Mouse (Mus musculus) embryonic facial prominence, embryonic 10.5 days (tissue): ENCODE results near the gene Fxyd1. TPM values are rescaled to one million over a fixed set of nuclear protein-coding genes. Genes with fewer than 3 reads are reported as not detected.

Experiments used
- DNase-seq: peaks from one replicate; pipeline ENCODE4 v3.0.0-alpha.2; 2017; ENCODE audit warnings: low spot score
- H3K27ac ChIP-seq: fragments of 300-500 bp; sonication (generic); replicated peaks from 2 replicates; pipeline ENCODE4 v1.5.1; 2016; ENCODE audit warnings: mild to moderate bottlenecking
- H3K27me3 ChIP-seq: fragments of 300-500 bp; sonication (generic); replicated peaks from 2 replicates; pipeline ENCODE4 v1.6.1; 2016; ENCODE audit warnings: low read depth, mild to moderate bottlenecking; ENCODE audit not compliant: poor library complexity, severe bottlenecking
- H3K36me3 ChIP-seq: fragments of 300-500 bp; sonication (generic); replicated peaks from 2 replicates; pipeline ENCODE4 v1.6.1; 2016; ENCODE audit warnings: mild to moderate bottlenecking, moderate library complexity
- H3K4me1 ChIP-seq: fragments of 300-500 bp; sonication (generic); 2 replicates; pipeline ENCODE4 v1.6.1; 2016
- H3K4me3 ChIP-seq: fragments of 300-500 bp; sonication (generic); 2 replicates; pipeline ENCODE4 v1.5.1; 2016; ENCODE audit warnings: mild to moderate bottlenecking, moderate library complexity
- H3K9me3 ChIP-seq: fragments of 300-500 bp; sonication (generic); 2 replicates; pipeline ENCODE4 v1.6.1; 2016; ENCODE audit warnings: mild to moderate bottlenecking
- WGBS: fragments of 180-500 bp; shearing (Covaris S2); methylation state at CpG from one replicate; pipeline ENCODE4 v1.1.7; 2016; 5-methylcytosine and 5-hydroxymethylcytosine counted together
- microRNA-seq: library from miRNA; unstranded; fragments of <30 nt; microRNA quantifications from one replicate; pipeline ENCODE4, GENCODE M21; 2017
- polyA plus RNA-seq: library from polyadenylated mRNA; unstranded; fragments of >200 nt; fragmentation: Nextera tagmentation; extraction: Ambion mirVana; gene quantifications from 2 replicates; pipeline ENCODE4 v1.2.1, GENCODE M21; 2016

Fxyd1 gene
- polyA plus RNA-seq, 1 experiment from 2014 or later, result 12.2 TPM

DNA sequence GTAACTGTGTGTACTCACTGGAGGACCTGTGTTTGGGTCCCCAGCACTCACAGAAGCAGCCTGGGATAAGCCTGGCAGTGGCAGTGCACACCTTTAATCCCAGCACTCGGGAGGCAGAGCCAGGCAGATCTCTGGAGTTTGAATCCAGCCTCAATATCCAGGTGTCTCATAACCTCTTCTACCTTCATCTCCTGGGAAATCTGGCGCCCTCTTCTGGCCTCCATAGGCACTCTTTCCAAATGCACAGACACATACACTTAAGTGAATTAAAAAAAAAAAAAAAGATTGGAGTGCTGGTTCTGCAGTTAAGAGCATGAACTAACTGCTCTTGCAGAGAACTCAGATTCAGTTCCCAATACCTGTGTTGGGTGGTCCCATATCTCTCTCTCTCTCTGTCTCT is 26.3 kb downstream of the Fxyd1 start:
- Histone ChIP-seq H3K36me3 (no peaks in the 10 kb centered on the region), H3K9me3 (no peaks in the 10 kb centered on the region), H3K27me3 (no peaks in the 10 kb centered on the region), H3K4me1 (no peaks in the 10 kb centered on the region), H3K27ac (no peak overlapping the region), H3K4me3 (no peak overlapping the region)
- no peak for DNase-seq
- WGBS, result 78% methylated on average over 2 of the region's 2 CpGs

- no peak for DNase-seq
- H3K4me3 ChIP-seq, result no peak overlapping the region
- no peaks in the 10 kb centered on the region for H3K27me3 ChIP-seq
- no peak overlapping the region for H3K27ac ChIP-seq
- no peaks in the 10 kb centered on the region for H3K36me3 ChIP-seq
- no peaks in the 10 kb centered on the region for H3K9me3 ChIP-seq
- H3K4me1 ChIP-seq, result no peaks in the 10 kb centered on the region
- 74% methylated on average over 8 of the region's 8 CpGs for WGBS
Observed at GRCm38 (mm10) chr7:31028609-31029008, 28.4 kb downstream of the Fxyd1 start.

DNA sequence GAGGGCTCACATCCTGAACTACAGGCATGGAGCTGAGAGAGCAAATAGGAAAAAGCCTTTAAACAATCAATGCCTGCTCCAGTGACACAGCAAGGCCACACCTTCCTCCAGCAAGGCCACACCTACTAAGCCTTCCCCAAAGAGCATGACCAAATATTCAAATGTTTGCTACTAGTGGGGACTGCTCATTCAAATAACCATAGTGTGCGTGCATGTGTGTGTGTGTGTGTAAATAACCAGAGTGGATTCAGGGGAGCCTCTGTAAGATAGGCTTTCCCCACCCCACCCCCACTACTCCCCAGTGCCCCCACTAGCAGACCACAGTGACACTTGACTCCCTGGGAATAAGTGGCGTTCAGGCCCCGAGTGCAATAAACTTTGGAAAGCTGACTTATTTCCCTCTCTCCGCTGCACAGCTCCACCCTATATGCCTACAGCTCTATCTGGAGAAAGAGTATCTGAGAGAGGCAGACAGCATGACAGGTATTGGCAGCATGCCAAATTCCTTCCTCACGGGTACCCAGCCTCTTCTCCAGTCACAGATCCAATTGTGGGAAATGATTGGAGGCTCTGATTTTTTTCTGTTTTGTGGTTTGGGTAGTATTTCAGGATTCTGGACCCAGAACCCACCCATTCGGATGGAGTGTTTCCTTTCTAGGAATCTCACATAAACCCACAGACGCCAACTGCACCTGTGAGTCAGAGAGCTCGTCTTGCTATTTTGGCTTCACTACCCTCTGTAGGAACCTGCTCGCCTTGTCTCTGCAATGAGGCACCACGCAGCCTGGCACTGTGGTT is 39.7 kb downstream of the Fxyd1 start:
- no peak overlapping the region for H3K27ac ChIP-seq
- H3K4me1 ChIP-seq, result 0 out of 2 replicates have a peak, but pooled peaks cover 4% of the 10 kb centered on the region
- H3K27me3 ChIP-seq, result no peaks in the 10 kb centered on the region
- H3K4me3 ChIP-seq, result no peak overlapping the region
- H3K36me3 ChIP-seq, result no peaks in the 10 kb centered on the region
- H3K9me3 ChIP-seq, result no peaks in the 10 kb centered on the region
- WGBS, result 71% methylated on average over 10 of the region's 10 CpGs
- no peak for DNase-seq

GRCm38 (mm10) chr7:31012971-31013370 is 44.0 kb downstream of the Fxyd1 start:
- Histone ChIP-seq H3K9me3 (no peaks in the 10 kb centered on the region), H3K27ac (no peak overlapping the region), H3K4me1 (0 out of 2 replicates have a peak, but pooled peaks cover 4% of the 10 kb centered on the region), H3K27me3 (no peaks in the 10 kb centered on the region), H3K4me3 (no peak overlapping the region), H3K36me3 (no peaks in the 10 kb centered on the region)
- WGBS, result 90% methylated on average over 5 of the region's 5 CpGs
- DNase-seq, result no peak

- H3K27ac ChIP-seq, result no peak overlapping the region
- no peak for DNase-seq
Observed at GRCm38 (mm10) chr7:31008889-31009288, 48.1 kb downstream of the Fxyd1 start.

GRCm38 (mm10) chr7:31008175-31008574 is 48.8 kb downstream of the Fxyd1 start:
- no peak for DNase-seq
- Histone ChIP-seq H3K9me3 (no peaks in the 10 kb centered on the region), H3K27me3 (no peaks in the 10 kb centered on the region), H3K27ac (no peak overlapping the region), H3K36me3 (no peaks in the 10 kb centered on the region), H3K4me1 (no peaks in the 10 kb centered on the region), H3K4me3 (no peak overlapping the region)
- WGBS, result 61% methylated on average over 1 of the region's 1 CpGs

More at GRCm38 (mm10) chr7:31008889-31009288, 48.1 kb downstream of the Fxyd1 start:
- WGBS, result 78% methylated on average over 3 of the region's 3 CpGs
- Histone ChIP-seq H3K36me3 (no peaks in the 10 kb centered on the region), H3K27me3 (no peaks in the 10 kb centered on the region), H3K4me3 (no peak overlapping the region), H3K9me3 (no peaks in the 10 kb centered on the region), H3K4me1 (no peaks in the 10 kb centered on the region)

DNA sequence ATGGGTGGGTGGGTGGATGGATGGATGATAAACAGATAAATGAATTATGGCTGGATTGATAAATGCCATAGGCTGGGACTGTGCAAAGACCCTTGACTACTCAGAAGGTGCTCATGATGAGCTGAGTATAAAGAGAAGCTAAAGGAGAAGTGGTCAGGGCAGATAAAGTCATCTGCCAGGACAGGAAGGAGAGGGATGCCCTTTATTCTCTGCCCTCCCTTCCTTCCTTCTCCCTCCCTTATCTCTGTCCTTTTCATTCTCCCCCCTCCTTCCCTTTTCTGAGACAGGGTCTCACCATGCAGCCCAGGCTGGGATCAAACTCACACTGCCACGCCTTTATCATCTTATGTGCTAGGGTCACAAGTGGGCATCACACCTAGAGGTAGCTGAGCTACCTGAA is 49.2 kb downstream of the Fxyd1 start:
- no peak for DNase-seq
- H3K4me3 ChIP-seq, result no peak overlapping the region
- WGBS, result 88% methylated on average over 1 of the region's 1 CpGs
- H3K27me3 ChIP-seq, result no peaks in the 10 kb centered on the region
- H3K4me1 ChIP-seq, result no peaks in the 10 kb centered on the region
- no peaks in the 10 kb centered on the region for H3K36me3 ChIP-seq
- no peaks in the 10 kb centered on the region for H3K9me3 ChIP-seq
- no peak overlapping the region for H3K27ac ChIP-seq

DNA sequence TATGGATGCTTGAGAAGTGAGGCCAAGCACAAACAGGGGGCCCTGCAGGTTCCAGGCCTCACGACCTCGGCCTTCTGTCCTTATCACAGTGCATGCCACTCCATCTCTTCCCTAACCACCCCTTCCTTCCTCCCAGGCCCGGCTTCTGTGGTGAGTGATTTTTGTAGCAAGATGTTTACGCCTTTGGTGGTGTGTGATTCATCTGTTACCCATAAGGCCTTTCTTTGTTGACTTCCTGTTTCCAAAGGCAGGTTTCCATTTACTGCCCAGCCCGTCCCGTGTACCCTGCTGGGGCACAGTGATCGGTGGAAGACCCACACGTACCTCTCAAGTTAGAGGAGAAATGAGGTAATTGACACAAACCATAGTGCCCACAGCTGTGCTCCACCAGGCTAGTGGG is 54.3 kb downstream of the Fxyd1 start:
- Histone ChIP-seq H3K4me3 (no peak overlapping the region), H3K36me3 (no peaks in the 10 kb centered on the region), H3K27me3 (no peaks in the 10 kb centered on the region), H3K9me3 (no peaks in the 10 kb centered on the region), H3K27ac (no peak overlapping the region), H3K4me1 (peaks cover 3% of the 10 kb centered on the region)
- DNase-seq, result no peak
- WGBS, result 84% methylated on average over 8 of the region's 8 CpGs

Small RNA genes within 50 kb of the gene (microRNA-seq; reads per million reads assigned to microRNA genes)
- gene Mir7050, result not detected

Other genes starting within 250 kb of the Fxyd1 start
- gene Ffar2, start 233.4 kb downstream of the Fxyd1 start, polyA plus RNA-seq, result not detected in 2 replicates
- not detected in 2 replicates for gene Ffar3, start 201.0 kb downstream of the Fxyd1 start, polyA plus RNA-seq
- 0.05 TPM in 1 of 2 replicates, not detected in the other for gene Ffar1, start 195.6 kb downstream of the Fxyd1 start, polyA plus RNA-seq
- gene Cd22, start 176.9 kb downstream of the Fxyd1 start, polyA plus RNA-seq, result 0.08 and 0.27 TPM in 2 replicates
- 0.32 and 0.39 TPM in 2 replicates for gene Mag, start 142.3 kb downstream of the Fxyd1 start, polyA plus RNA-seq
- gene Hamp2, start 132.5 kb downstream of the Fxyd1 start, polyA plus RNA-seq, result not detected in 2 replicates
- not detected in 2 replicates for gene Hamp, start 113.2 kb downstream of the Fxyd1 start, polyA plus RNA-seq
- 25.1 and 29.6 TPM in 2 replicates for gene Usf2, start 100.4 kb downstream of the Fxyd1 start, polyA plus RNA-seq
- gene Lsr, start 83.7 kb downstream of the Fxyd1 start, polyA plus RNA-seq, result 33.1 and 33.4 TPM in 2 replicates
- 2.9 and 3.3 TPM in 2 replicates for gene Fam187b, start 83.4 kb downstream of the Fxyd1 start, polyA plus RNA-seq
- 9.1 and 9.5 TPM in 2 replicates for gene Fxyd5, start 14.7 kb downstream of the Fxyd1 start, polyA plus RNA-seq
- gene Fxyd7, start 5.7 kb downstream of the Fxyd1 start, polyA plus RNA-seq, result 0.55 and 3.1 TPM in 2 replicates
- gene Lgi4, start 2.1 kb upstream of the Fxyd1 start, polyA plus RNA-seq, result 2.5 and 2.8 TPM in 2 replicates
- gene Fxyd3, start 19.5 kb upstream of the Fxyd1 start, polyA plus RNA-seq, result 7.5 and 8.8 TPM in 2 replicates
- 4.0 and 4.3 TPM in 2 replicates for gene Hpn, start 58.1 kb upstream of the Fxyd1 start, polyA plus RNA-seq
- gene Scn1b, start 69.8 kb upstream of the Fxyd1 start, polyA plus RNA-seq, result 1.2 and 1.3 TPM in 2 replicates
- 96.1 and 102 TPM in 2 replicates for gene Gramd1a, start 98.7 kb upstream of the Fxyd1 start, polyA plus RNA-seq
- gene Scgb2b2, start 233.3 kb upstream of the Fxyd1 start, polyA plus RNA-seq, result not detected in 2 replicates
- not detected in 2 replicates for gene Scgb1b2, start 234.6 kb upstream of the Fxyd1 start, polyA plus RNA-seq